Mouse (Mus musculus) embryonic fibroblast, embryonic 13.5 days (primary cell): ENCODE measurements around the gene Arhgef39. TPM values are rescaled to one million over a fixed set of nuclear protein-coding genes. Genes with fewer than 3 reads are reported as not detected.
A peak's percentile ranks its signal among the peaks of the same experiment; 100 is the strongest.

Experiments used
- H3K27ac ChIP-seq: 2 replicates; pipeline ENCODE4 v1.5.1; 2012; ENCODE audit warnings: low read length, control low read depth, inconsistent platforms; ENCODE audit not compliant: insufficient read depth
- H3K4me1 ChIP-seq: 2 replicates; pipeline ENCODE4 v1.6.1; 2011; ENCODE audit warnings: low read length; ENCODE audit not compliant: control insufficient read depth, insufficient read depth
- H3K4me3 ChIP-seq: 2 replicates; pipeline ENCODE4 v1.5.1; 2011; ENCODE audit warnings: mild to moderate bottlenecking, control low read depth, low read length; ENCODE audit not compliant: insufficient read depth
- CTCF ChIP-seq: IDR thresholded peaks from 2 replicates; pipeline ENCODE4 v1.5.1; 2011; ENCODE audit warnings: mild to moderate bottlenecking, control low read depth, low read length, moderate library complexity, borderline replicate concordance; ENCODE audit not compliant: insufficient read depth
- POLR2A ChIP-seq: IDR thresholded peaks from 2 replicates; pipeline ENCODE4 v1.6.1; 2011; ENCODE audit warnings: low read depth, mild to moderate bottlenecking, control low read depth, low read length, moderate library complexity
- polyA plus RNA-seq: library from polyadenylated mRNA; stranded (reverse); fragments of >200 nt; gene quantifications from 2 replicates; pipeline ENCODE4 v1.2.4, GENCODE M21; 2011; ENCODE audit warnings: low read depth; ENCODE audit not compliant: missing spikeins, insufficient read length

Arhgef39 gene
- polyA plus RNA-seq, 1 experiment = 12.8 TPM

GRCm38 (mm10) chr4:43483535-43484091, 15.9 kb downstream of the Arhgef39 start, which contains the start of gene Sit1:
Gene Sit1, minus strand, starts transcription at chr4:43483734.
- H3K27ac ChIP-seq = no peak within 1 kb of the TSS
- TF ChIP-seq POLR2A (no peak), CTCF (no peak)

GRCm38 (mm10) chr4:43482591-43482990, 16.9 kb downstream of the Arhgef39 start:
- no peaks in the 10 kb centered on the region for H3K4me1 ChIP-seq
- H3K4me3 ChIP-seq = no peak overlapping the region
- TF ChIP-seq CTCF (no peak), POLR2A (no peak)
- H3K27ac ChIP-seq = no peak overlapping the region

More at GRCm38 (mm10) chr4:43483535-43484091, 15.9 kb downstream of the Arhgef39 start, which contains the start of gene Sit1:
- no peak within 1 kb of the TSS for H3K4me3 ChIP-seq
- H3K4me1 ChIP-seq = no peaks in the 10 kb centered on the region

DNA sequence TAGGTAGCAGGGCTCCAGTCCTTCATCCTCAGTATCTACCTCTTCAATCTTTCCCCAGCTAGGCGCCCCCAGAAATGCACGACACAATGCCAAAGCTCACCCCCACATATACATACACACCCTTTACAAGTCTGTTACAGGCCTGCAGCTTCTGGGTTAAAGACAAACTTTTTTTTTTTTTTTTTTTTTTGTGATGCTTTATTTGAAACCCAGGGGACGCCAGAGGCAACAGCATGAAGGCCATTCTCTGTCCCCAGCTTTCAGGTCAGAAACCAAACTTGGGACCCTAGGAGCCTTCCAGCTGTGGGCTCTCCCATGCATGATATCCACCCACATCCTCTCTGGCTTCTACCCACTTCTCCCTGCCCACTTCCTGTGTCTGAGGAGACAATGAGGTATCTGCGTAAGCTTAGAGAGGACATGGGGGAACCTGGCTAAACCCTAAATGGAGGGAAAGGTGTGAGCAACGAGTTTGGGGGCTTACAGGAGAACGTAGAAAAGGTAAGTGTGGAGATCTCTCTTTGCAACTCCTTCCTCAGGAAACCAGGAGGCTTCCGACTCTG, 17.5 kb downstream of the Arhgef39 start:
- no peak for TF ChIP-seq POLR2A
- no peak for TF ChIP-seq CTCF
- no peaks in the 10 kb centered on the region for H3K4me1 ChIP-seq
- H3K27ac ChIP-seq = no peak overlapping the region
- H3K4me3 ChIP-seq = no peak overlapping the region

GRCm38 (mm10) chr4:43480985-43481384, 18.5 kb downstream of the Arhgef39 start:
- no peaks in the 10 kb centered on the region for H3K4me1 ChIP-seq
- no peak overlapping the region for H3K4me3 ChIP-seq
- H3K27ac ChIP-seq = no peak overlapping the region
- no peak for TF ChIP-seq CTCF
- no peak for TF ChIP-seq POLR2A

DNA sequence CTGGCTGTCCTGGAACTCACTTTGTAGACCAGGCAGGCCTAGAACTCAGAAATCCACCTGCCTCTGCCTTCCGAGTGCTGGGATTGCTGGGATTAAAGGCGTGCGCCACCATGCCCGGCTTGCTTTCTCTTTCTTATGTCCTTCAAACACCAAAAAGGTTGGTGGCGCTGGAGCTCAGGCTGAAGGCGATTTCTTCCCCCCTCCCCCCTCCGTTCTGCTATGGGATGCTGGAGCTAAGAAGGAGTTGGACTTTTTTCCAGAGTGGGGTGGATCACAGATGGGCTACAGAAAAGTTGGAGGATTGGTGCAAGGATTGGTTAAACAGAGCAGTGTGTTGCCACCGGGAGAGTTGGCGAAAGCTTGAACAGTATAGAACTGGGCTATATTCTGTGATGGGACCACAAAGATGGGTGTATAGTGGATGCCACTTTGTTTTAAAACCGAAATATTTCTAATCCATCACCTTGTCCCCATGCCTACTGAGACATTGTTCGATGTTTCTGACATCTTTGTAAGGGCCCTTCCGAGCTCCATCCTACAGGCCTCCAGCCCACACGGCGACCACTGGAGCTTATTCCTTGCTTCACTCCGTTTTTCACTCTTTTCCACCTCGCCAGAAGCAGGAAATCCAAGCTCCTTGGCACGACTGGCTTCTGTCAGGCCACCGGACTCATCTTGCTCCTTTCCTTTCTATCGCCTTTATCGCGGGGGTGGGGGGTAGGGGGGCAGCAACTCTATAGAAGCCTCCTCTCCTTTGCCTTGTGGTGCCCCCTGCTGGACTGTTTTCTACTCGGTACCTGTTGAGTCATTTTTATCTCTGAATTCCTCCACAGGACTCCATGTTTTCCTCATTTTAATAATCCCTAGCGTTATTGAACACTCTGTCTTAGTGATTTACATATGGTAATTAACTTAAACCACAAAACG, 20.3 kb downstream of the Arhgef39 start:
- no peak for TF ChIP-seq POLR2A
- TF ChIP-seq CTCF = no peak
- Histone ChIP-seq H3K4me1 (no peaks in the 10 kb centered on the region), H3K4me3 (no peak overlapping the region), H3K27ac (no peak overlapping the region)

DNA sequence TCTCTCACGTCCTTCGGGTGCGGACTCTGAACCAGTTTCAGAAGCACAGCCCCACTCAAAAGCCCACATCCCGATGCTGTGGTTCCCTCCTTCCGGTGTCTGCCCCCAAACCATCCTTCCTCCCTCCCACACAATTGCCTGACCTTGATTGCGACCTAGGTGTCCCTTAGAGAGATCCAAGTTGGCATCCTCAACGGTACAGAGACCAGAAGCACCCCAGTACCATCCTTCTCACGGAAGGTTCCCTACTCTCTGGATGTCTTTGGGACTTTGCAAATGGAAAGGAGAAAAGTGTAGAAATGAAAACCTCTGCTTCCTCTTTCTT, 21.0 kb downstream of the Arhgef39 start:
- no peak overlapping the region for H3K27ac ChIP-seq
- H3K4me1 ChIP-seq = no peaks in the 10 kb centered on the region
- H3K4me3 ChIP-seq = no peak overlapping the region
- TF ChIP-seq POLR2A (no peak), CTCF (no peak)

- Histone ChIP-seq H3K4me1 (no peaks in the 10 kb centered on the region), H3K4me3 (no peak overlapping the region), H3K27ac (no peak overlapping the region)
- TF ChIP-seq CTCF = peak; percentile 32; the same call in 1 of the 2 replicates
- peak; percentile 40 for TF ChIP-seq POLR2A
These were observed 21.5 kb downstream of the Arhgef39 start for GRCm38 (mm10) chr4:43477857-43478533.

- TF ChIP-seq POLR2A (no peak), CTCF (no peak)
- H3K4me1 ChIP-seq = no peaks in the 10 kb centered on the region
These were observed 22.9 kb downstream of the Arhgef39 start for GRCm38 (mm10) chr4:43476604-43477003.

DNA sequence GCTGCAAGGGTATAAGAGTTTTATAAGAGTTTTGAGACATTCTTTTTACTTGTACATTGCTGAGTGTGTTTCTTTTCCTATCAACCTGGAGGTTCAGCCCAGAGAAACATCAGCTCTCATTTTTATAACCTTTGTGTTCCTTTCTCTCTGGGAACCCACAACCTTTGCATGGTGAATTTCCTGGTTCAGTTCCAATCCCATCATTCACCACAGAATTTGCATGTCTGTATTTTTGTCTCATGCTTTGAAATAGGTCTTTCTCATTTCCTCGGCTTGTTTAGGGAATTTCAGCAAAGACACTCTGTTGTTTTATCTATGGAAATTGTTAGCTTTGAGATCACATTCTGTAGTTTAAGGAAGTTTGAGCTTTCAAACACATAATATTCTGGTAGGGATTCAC, 25.9 kb downstream of the Arhgef39 start:
- Histone ChIP-seq H3K27ac (no peak overlapping the region), H3K4me3 (no peak overlapping the region), H3K4me1 (no peaks in the 10 kb centered on the region)
- no peak for TF ChIP-seq POLR2A
- TF ChIP-seq CTCF = no peak

More at GRCm38 (mm10) chr4:43476604-43477003, 22.9 kb downstream of the Arhgef39 start:
- Histone ChIP-seq H3K4me3 (no peak overlapping the region), H3K27ac (no peak overlapping the region)

- H3K4me3 ChIP-seq = no peak overlapping the region
- H3K4me1 ChIP-seq = no peaks in the 10 kb centered on the region
- TF ChIP-seq CTCF (no peak), POLR2A (no peak)
- no peak overlapping the region for H3K27ac ChIP-seq
These were observed 29.2 kb downstream of the Arhgef39 start for GRCm38 (mm10) chr4:43470301-43470700.
